Mouse (Mus musculus) stomach, embryonic 14.5 days (tissue): Measurements from ENCODE around the gene Bicdl1. TPM values are rescaled to one million over a fixed set of nuclear protein-coding genes. Genes with fewer than 3 reads are reported as not detected.

Experiments used
- ATAC-seq: fragments of 200-750 bp; cut with Nextera tagmentation; 2 replicates; pipeline ENCODE4 v1.8.0; 2017; ENCODE audit warnings: low read depth, moderate TSS enrichment; ENCODE audit not compliant: insufficient number of reproducible peaks, insufficient read depth, low FRiP score
- H3K27ac ChIP-seq: fragments of 300-500 bp; sonication (generic); 2 replicates; pipeline ENCODE4 v1.5.1; 2014; ENCODE audit warnings: mild to moderate bottlenecking, low read length, moderate library complexity, mixed read lengths
- H3K27me3 ChIP-seq: fragments of 300-500 bp; sonication (generic); 2 replicates; pipeline ENCODE4 v1.6.1; 2014; ENCODE audit warnings: low read length, control low read depth, mixed read lengths; ENCODE audit not compliant: control insufficient read depth, insufficient read depth
- H3K36me3 ChIP-seq: fragments of 300-500 bp; sonication (generic); 2 replicates; pipeline ENCODE4 v1.6.1; 2014; ENCODE audit warnings: mild to moderate bottlenecking, control low read depth, low read length, moderate library complexity, mixed read lengths; ENCODE audit not compliant: control insufficient read depth, insufficient read depth
- H3K4me1 ChIP-seq: fragments of 300-500 bp; sonication (generic); 2 replicates; pipeline ENCODE4 v1.6.1; 2014; ENCODE audit warnings: low read length, control low read depth, mixed read lengths; ENCODE audit not compliant: control insufficient read depth, insufficient read depth
- H3K4me2 ChIP-seq: fragments of 300-500 bp; sonication (generic); replicated peaks from 2 replicates; pipeline ENCODE4 v1.6.1; 2014; ENCODE audit warnings: low read depth, low read length, control low read depth
- H3K4me3 ChIP-seq: fragments of 300-500 bp; sonication (generic); 2 replicates; pipeline ENCODE4 v1.5.1; 2014; ENCODE audit warnings: low read depth, low read length, control low read depth
- H3K9ac ChIP-seq: fragments of 300-500 bp; sonication (generic); replicated peaks from 2 replicates; pipeline ENCODE4 v1.6.1; 2014; ENCODE audit warnings: low read depth, mild to moderate bottlenecking, control low read depth, low read length, moderate library complexity, mixed read lengths
- H3K9me3 ChIP-seq: fragments of 300-500 bp; sonication (generic); 2 replicates; pipeline ENCODE4 v1.6.1; 2016; ENCODE audit warnings: low read depth, low read length, control low read depth; ENCODE audit not compliant: control insufficient read depth
- WGBS: fragments of 180-500 bp; shearing (Covaris S2); extraction: QIAGEN DNeasy Blood & Tissue Kit; methylation state at CpG from one replicate; pipeline ENCODE4 v1.1.7; 2014; 5-methylcytosine and 5-hydroxymethylcytosine counted together
- polyA plus RNA-seq: library from polyadenylated mRNA; unstranded; fragments of >200 nt; fragmentation: Nextera tagmentation; extraction: Ambion mirVana; gene quantifications from 2 replicates; pipeline ENCODE4 v1.2.1, GENCODE M21; 2014

Gene Bicdl1
- polyA plus RNA-seq, 1 experiment from 2014 or later = 11.6 TPM

- Histone ChIP-seq H3K4me3 (no peak overlapping the region), H3K27ac (no peak overlapping the region), H3K4me2 (no peak overlapping the region), H3K36me3 (no peaks in the 10 kb centered on the region), H3K9me3 (no peaks in the 10 kb centered on the region), H3K4me1 (peaks cover 12% of the 10 kb centered on the region; the same call in 1 of the 2 replicates), H3K27me3 (no peaks in the 10 kb centered on the region), H3K9ac (no peak overlapping the region)
- WGBS = 67% methylated on average over 8 of the region's 8 CpGs
- no peak for ATAC-seq
These were observed 103.3 kb downstream of the Bicdl1 start for GRCm38 (mm10) chr5:115628083-115628482.

- WGBS = 86% methylated on average over 10 of the region's 10 CpGs
- H3K9me3 ChIP-seq = no peaks in the 10 kb centered on the region
These were observed 105.1 kb downstream of the Bicdl1 start for GRCm38 (mm10) chr5:115626237-115626886.

GRCm38 (mm10) chr5:115623694-115624440 is 107.6 kb downstream of the Bicdl1 start:
- Histone ChIP-seq H3K27ac (no peak overlapping the region), H3K4me1 (0 out of 2 replicates have a peak, but pooled peaks cover 3% of the 10 kb centered on the region), H3K4me2 (no peak overlapping the region), H3K36me3 (peaks cover 24% of the 10 kb centered on the region), H3K4me3 (no peak overlapping the region), H3K9ac (no peak overlapping the region), H3K27me3 (no peaks in the 10 kb centered on the region), H3K9me3 (no peaks in the 10 kb centered on the region)
- 86% methylated on average over 9 of the region's 9 CpGs for WGBS
- no peak for ATAC-seq

More at GRCm38 (mm10) chr5:115626237-115626886, 105.1 kb downstream of the Bicdl1 start:
- H3K27me3 ChIP-seq = no peaks in the 10 kb centered on the region
- H3K4me1 ChIP-seq = peaks cover 7% of the 10 kb centered on the region; the same call in 1 of the 2 replicates
- H3K27ac ChIP-seq = no peak overlapping the region
- no peak overlapping the region for H3K9ac ChIP-seq
- ATAC-seq = peak; percentile 42; the same call in 1 of the 2 replicates
- H3K4me3 ChIP-seq = no peak overlapping the region
- H3K36me3 ChIP-seq = peaks cover 8% of the 10 kb centered on the region; the same call in 1 of the 2 replicates
- H3K4me2 ChIP-seq = no peak overlapping the region

GRCm38 (mm10) chr5:115622686-115623085 is 108.7 kb downstream of the Bicdl1 start:
- WGBS = 87% methylated on average over 7 of the region's 7 CpGs
- Histone ChIP-seq H3K27me3 (no peaks in the 10 kb centered on the region), H3K4me3 (no peak overlapping the region), H3K4me1 (0 out of 2 replicates have a peak, but pooled peaks cover 3% of the 10 kb centered on the region), H3K9me3 (no peaks in the 10 kb centered on the region), H3K36me3 (peaks cover 28% of the 10 kb centered on the region), H3K9ac (no peak overlapping the region), H3K27ac (no peak overlapping the region), H3K4me2 (no peak overlapping the region)
- no peak for ATAC-seq

- Histone ChIP-seq H3K4me2 (no peak overlapping the region), H3K27ac (no peak overlapping the region), H3K9ac (no peak overlapping the region), H3K4me1 (0 out of 2 replicates have a peak, but pooled peaks cover 3% of the 10 kb centered on the region), H3K4me3 (no peak overlapping the region), H3K36me3 (peaks cover 58% of the 10 kb centered on the region), H3K9me3 (no peaks in the 10 kb centered on the region), H3K27me3 (no peaks in the 10 kb centered on the region)
- WGBS = 63% methylated on average over 15 of the region's 15 CpGs
- ATAC-seq = peak; percentile 81
These were observed 111.7 kb downstream of the Bicdl1 start for GRCm38 (mm10) chr5:115619690-115620089.

- Histone ChIP-seq H3K4me2 (no peak overlapping the region), H3K4me3 (no peak overlapping the region), H3K4me1 (0 out of 2 replicates have a peak, but pooled peaks cover 3% of the 10 kb centered on the region), H3K9ac (no peak overlapping the region), H3K27me3 (no peaks in the 10 kb centered on the region), H3K36me3 (peaks cover 86% of the 10 kb centered on the region), H3K27ac (no peak overlapping the region), H3K9me3 (no peaks in the 10 kb centered on the region)
- 82% methylated on average over 7 of the region's 7 CpGs for WGBS
- no peak for ATAC-seq
These were observed 116.5 kb downstream of the Bicdl1 start for GRCm38 (mm10) chr5:115614948-115615347.

- no peak for ATAC-seq
- Histone ChIP-seq H3K9me3 (no peaks in the 10 kb centered on the region), H3K27me3 (no peaks in the 10 kb centered on the region), H3K4me3 (no peak overlapping the region), H3K9ac (no peak overlapping the region), H3K4me2 (no peak overlapping the region), H3K36me3 (peaks cover 95% of the 10 kb centered on the region), H3K4me1 (no peaks in the 10 kb centered on the region), H3K27ac (no peak overlapping the region)
- 90% methylated on average over 9 of the region's 9 CpGs for WGBS
These were observed 118.1 kb downstream of the Bicdl1 start for GRCm38 (mm10) chr5:115613332-115613731.

GRCm38 (mm10) chr5:115611566-115611965 is 119.9 kb downstream of the Bicdl1 start:
- Histone ChIP-seq H3K27ac (no peak overlapping the region), H3K4me3 (no peak overlapping the region), H3K4me2 (no peak overlapping the region), H3K27me3 (no peaks in the 10 kb centered on the region), H3K9me3 (no peaks in the 10 kb centered on the region), H3K36me3 (peaks cover 90% of the 10 kb centered on the region), H3K9ac (no peak overlapping the region), H3K4me1 (no peaks in the 10 kb centered on the region)
- 89% methylated on average over 11 of the region's 11 CpGs for WGBS
- ATAC-seq = no peak
